Mouse (Mus musculus) liver, postnatal 0 days (tissue): ENCODE measurements around the gene Mettl7b.

Experiments used
- CTCF ChIP-seq: sonication (generic); IDR thresholded peaks from 2 replicates; pipeline ENCODE4 v1.5.1; 2016; ENCODE audit warnings: antibody characterized with exemption, low read depth
- EP300 ChIP-seq: IDR thresholded peaks from 2 replicates; pipeline ENCODE4 v1.6.1; 2016; ENCODE audit warnings: antibody characterized with exemption, low read depth, mild to moderate bottlenecking

DNA sequence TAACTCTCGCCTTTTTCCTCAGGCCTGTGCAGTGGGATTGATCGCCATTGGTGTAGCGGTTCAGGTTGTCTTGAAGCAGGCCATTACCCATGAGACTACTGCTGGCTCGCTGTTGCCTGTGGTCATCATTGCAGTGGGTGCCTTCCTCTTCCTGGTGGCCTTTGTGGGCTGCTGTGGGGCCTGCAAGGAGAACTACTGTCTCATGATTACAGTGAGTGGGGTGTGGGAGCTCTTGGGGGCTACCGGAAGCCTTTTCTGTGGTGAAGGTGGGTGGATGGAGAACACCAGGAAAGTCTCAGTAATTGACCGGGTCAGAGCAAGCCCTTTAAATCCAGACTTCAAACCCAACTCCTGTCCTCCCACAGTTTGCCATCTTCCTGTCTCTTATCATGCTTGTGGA lies 49.4 kb downstream of the Mettl7b start:
- TF ChIP-seq EP300 (no peak), CTCF (no peak)
